Mouse (Mus musculus) spleen, adult 2 months (tissue): ENCODE data around the gene Dnaaf1. TPM values are rescaled to one million over a fixed set of nuclear protein-coding genes. Genes with fewer than 3 reads are reported as not detected.

ENCODE experiments used
- DNase-seq, 2 experiments: peaks; one replicate each; pipeline versions ENCODE4 v3.0.0 to v3.0.0-alpha.2; 2012 to 2021; ENCODE audit warnings: low spot score in 2 of 2, low read depth in 1 of 2
- H3K27ac ChIP-seq: fragments of 200-500 bp; 2 replicates; pipeline ENCODE4 v1.5.1; 2012; ENCODE audit warnings: low read length, inconsistent platforms; ENCODE audit not compliant: insufficient read depth
- H3K27me3 ChIP-seq: fragments of 200-500 bp; 2 replicates; pipeline ENCODE4 v1.6.1; 2012; ENCODE audit warnings: mild to moderate bottlenecking, moderate library complexity, low read length, inconsistent platforms; ENCODE audit not compliant: control insufficient read depth, insufficient read depth
- H3K36me3 ChIP-seq: fragments of 200-500 bp; 2 replicates; pipeline ENCODE4 v1.6.1; 2012; ENCODE audit warnings: mild to moderate bottlenecking, low read length, inconsistent platforms; ENCODE audit not compliant: control insufficient read depth, insufficient read depth
- H3K4me1 ChIP-seq: fragments of 200-500 bp; 2 replicates; pipeline ENCODE4 v1.6.1; 2011; ENCODE audit warnings: inconsistent platforms; ENCODE audit not compliant: control insufficient read depth, insufficient read depth, insufficient read length
- H3K4me3 ChIP-seq: fragments of 200-500 bp; 2 replicates; pipeline ENCODE4 v1.5.1; 2011; ENCODE audit warnings: mild to moderate bottlenecking, inconsistent platforms; ENCODE audit not compliant: insufficient read depth, insufficient read length; ENCODE audit errors: extremely low read depth
- CTCF ChIP-seq: fragments of 200-500 bp; IDR thresholded peaks from 2 replicates; pipeline ENCODE4 v1.5.1; 2011; ENCODE audit warnings: mild to moderate bottlenecking, inconsistent platforms; ENCODE audit not compliant: insufficient read depth, insufficient read length, insufficient replicate concordance; ENCODE audit errors: extremely low read depth
- POLR2A ChIP-seq: fragments of 200-500 bp; IDR thresholded peaks from 2 replicates; pipeline ENCODE4 v1.6.1; 2011; ENCODE audit warnings: low read depth, low read length, inconsistent platforms
- WGBS: fragments of 180-500 bp; shearing (Covaris S2); methylation state at CpG from one replicate; pipeline ENCODE4 v1.1.7; 2018; 5-methylcytosine and 5-hydroxymethylcytosine counted together
- polyA plus RNA-seq: library from polyadenylated mRNA; depleted of rRNA; stranded (reverse); fragments of >200 nt; gene quantifications from 2 replicates; pipeline ENCODE4 v1.2.3, GENCODE M21; 2012

Dnaaf1 gene
- polyA plus RNA-seq, 1 experiment: not detected

DNA sequence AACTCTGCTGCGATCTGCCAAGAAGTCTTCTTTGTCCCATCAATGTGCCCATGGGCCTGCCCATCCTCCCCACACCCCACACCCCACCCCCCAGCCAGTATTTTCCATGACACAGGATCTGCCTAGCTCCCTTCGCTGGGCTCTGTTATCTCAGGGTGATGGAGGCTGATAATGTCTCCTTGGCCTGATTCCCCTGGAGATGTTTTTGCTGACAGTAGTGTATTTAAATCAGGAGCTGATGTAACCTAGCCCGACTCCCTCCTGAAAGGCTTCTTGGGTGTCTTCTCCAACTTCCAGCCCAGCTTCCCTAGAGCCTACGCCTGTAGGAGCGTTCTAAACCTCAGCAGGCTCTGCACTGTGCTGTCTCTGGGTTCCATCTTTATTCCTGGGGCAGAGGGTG is 43.9 kb downstream of the Dnaaf1 start:
- DNase-seq: no peak
- no peaks in the 10 kb centered on the region for H3K36me3 ChIP-seq
- no peaks in the 10 kb centered on the region for H3K4me1 ChIP-seq
- WGBS: 69% methylated on average over 5 of the region's 5 CpGs
- no peak for TF ChIP-seq CTCF
- H3K27me3 ChIP-seq: no peaks in the 10 kb centered on the region
- H3K27ac ChIP-seq: no peak overlapping the region
- no peak overlapping the region for H3K4me3 ChIP-seq

DNA sequence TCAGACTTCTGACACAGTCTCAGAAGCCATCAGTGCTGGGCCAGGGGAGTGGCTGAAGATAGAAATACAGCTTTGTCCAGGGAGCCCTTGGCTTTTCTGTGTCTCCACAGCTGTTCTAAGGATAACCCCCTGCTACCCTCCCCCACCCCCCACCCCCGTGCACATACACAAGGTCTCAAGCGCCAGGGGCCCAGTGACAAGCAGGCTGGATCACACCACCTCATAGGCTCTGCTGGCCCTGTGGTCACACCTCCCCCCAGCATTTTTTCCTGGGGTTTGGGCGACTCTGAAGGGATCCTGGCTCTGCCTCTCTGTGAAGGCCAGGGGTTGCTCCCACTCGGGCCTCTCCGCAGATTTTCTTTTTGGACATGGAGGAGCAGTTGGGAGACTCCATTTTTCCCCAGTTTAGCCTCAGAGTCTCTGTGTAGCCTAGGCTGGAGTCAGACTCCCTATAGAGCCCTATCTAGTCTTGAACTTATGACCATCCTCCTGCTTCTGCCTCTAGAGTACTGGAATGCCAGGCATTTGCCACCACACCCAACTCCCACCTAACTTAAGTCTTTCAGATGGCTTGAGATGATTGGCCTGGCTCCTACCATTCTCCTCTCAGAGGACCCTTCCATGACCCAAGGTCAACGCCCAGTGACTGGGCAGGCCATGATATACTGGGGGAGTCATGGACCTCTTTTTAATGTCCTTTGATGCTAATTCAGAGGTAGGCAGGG is 45.2 kb downstream of the Dnaaf1 start:
- Histone ChIP-seq H3K4me1 (no peaks in the 10 kb centered on the region), H3K27me3 (no peaks in the 10 kb centered on the region)

DNA sequence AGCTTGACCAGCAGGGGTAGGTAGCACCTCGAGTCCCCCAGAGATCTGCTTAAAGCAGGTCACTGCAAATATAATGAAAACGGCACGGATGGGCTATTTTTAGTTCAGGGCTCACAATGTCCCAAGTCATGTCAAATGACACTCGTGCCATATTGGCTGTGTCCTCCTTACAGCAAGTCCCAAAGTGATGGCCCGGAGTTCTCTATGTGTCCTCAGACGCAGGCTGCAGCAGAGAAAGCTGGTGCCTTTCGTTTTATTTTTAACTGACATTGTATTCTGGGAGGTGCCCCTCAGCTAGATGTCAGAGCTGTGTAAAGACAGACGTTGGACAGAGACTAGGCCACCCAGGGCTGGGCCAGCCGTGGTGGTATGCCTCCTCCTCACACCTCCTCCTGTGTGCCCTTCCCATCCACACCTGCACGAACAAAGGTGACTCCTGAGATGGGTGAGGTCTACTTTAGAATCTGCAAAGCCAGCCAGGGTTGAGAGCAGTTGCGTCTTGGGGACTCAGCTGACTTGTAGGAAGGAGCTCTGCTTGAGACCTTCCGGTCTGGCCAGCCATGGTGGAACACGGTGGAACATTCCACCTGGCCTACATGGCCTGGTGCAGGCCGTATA is 45.9 kb downstream of the Dnaaf1 start:
- Histone ChIP-seq H3K27me3 (no peaks in the 10 kb centered on the region), H3K27ac (no peak overlapping the region), H3K4me3 (no peak overlapping the region), H3K36me3 (no peaks in the 10 kb centered on the region), H3K4me1 (no peaks in the 10 kb centered on the region)
- no peak for TF ChIP-seq POLR2A
- WGBS: 87% methylated on average over 14 of the region's 14 CpGs
- DNase-seq: no peak

More for the DNA sequence above, 45.2 kb downstream of the Dnaaf1 start:
- WGBS: 76% methylated on average over 6 of the region's 6 CpGs
- Histone ChIP-seq H3K27ac (no peak overlapping the region), H3K4me3 (no peak overlapping the region), H3K36me3 (no peaks in the 10 kb centered on the region)
- TF ChIP-seq POLR2A: no peak
- TF ChIP-seq CTCF: no peak
- no peak for DNase-seq

DNA sequence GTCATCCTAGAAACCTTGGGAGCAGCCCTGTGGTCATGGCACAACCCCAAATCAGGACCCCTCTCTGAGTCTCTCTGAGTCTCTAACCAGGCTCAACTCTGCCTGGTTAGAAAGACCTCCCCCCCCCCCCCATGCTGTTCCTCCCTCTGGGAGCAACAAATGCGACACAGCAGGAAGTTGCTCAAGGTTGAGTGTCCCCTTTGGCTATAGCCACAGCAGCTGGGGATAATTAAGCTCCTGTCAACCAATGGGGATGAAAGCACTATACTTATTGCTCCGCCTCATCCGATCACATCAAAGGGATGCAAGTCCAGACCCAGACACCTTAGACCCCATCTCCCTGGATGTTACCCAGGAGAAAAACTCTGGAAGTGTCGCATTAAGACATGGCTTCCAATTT is 47.5 kb downstream of the Dnaaf1 start:
- TF ChIP-seq CTCF: no peak
- Histone ChIP-seq H3K36me3 (no peaks in the 10 kb centered on the region), H3K27ac (no peak overlapping the region), H3K4me3 (no peak overlapping the region), H3K27me3 (no peaks in the 10 kb centered on the region), H3K4me1 (no peaks in the 10 kb centered on the region)
- WGBS: 66% methylated on average over 4 of the region's 4 CpGs
- DNase-seq: no peak

DNA sequence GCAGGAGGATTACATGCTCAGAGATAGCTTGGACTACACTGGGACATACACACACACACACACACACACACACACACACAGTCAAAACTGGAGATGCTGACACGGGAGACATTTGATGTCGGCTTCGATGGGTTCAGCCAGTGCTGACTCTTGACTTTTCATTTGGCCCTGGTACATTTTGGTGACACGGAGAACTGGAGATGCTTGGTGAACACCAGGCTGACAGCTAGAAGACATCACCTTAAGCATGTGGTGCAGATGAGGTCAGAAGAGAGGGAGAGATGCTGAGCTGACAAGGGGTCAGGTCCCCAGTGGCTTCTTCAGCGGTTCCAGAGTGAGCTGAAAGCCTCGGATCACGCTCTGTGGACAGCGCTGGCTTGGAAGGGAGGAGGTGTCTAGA is 48.0 kb downstream of the Dnaaf1 start:
- WGBS: 88% methylated on average over 8 of the region's 8 CpGs
- H3K4me1 ChIP-seq: no peaks in the 10 kb centered on the region
- DNase-seq: no peak
- no peaks in the 10 kb centered on the region for H3K36me3 ChIP-seq
- no peak overlapping the region for H3K4me3 ChIP-seq
- H3K27ac ChIP-seq: no peak overlapping the region
- TF ChIP-seq POLR2A (no peak), CTCF (no peak)
- no peaks in the 10 kb centered on the region for H3K27me3 ChIP-seq

DNA sequence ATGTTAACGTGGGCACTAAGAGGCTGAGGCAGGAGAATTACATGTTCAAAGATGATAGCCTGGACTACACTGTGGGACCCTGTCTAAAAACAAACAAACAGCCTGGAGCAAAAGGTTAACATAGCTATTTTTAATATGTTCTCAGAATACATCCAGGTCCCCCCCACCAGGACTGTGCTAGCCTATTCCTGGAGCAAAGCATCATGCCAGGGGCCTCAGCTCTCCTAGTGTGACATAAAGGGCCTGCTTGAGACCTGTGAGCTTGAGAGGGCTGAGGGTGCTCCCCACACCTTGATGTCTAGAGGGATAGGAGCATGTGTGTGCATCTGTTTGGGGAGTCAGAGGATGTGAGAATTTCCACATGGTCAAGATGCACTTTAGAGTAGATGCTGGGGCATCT is 48.7 kb downstream of the Dnaaf1 start:
- no peaks in the 10 kb centered on the region for H3K4me1 ChIP-seq
- H3K36me3 ChIP-seq: no peaks in the 10 kb centered on the region
- H3K4me3 ChIP-seq: no peak overlapping the region
- 72% methylated on average over 1 of the region's 1 CpGs for WGBS
- DNase-seq: no peak
- no peak for TF ChIP-seq POLR2A
- no peak for TF ChIP-seq CTCF
- H3K27me3 ChIP-seq: no peaks in the 10 kb centered on the region
- H3K27ac ChIP-seq: no peak overlapping the region

DNA sequence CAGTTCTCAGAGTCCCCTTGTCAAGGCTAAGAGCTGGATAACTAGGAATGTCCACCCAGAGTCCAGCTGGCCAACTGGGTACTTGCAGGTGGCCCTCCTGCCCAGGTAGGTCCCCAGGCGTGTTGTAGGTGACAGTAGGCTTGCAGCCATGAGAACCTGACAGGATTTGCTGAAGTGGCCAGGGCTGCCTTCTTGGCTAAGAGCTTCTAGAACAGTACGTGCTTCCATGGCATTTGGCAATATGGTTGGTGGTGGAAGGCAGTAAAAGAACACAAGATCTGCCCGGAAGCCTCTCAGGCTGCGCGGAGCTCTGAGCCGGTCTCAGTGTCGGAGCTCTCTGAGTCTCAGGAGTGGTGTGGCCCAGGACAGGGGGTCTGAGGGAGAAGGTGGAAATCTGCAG is 49.9 kb downstream of the Dnaaf1 start:
- Histone ChIP-seq H3K27me3 (no peaks in the 10 kb centered on the region), H3K36me3 (no peaks in the 10 kb centered on the region), H3K27ac (no peak overlapping the region), H3K4me1 (no peaks in the 10 kb centered on the region), H3K4me3 (no peak overlapping the region)
- TF ChIP-seq POLR2A: no peak
- TF ChIP-seq CTCF: no peak
- no peak for DNase-seq
- WGBS: 89% methylated on average over 7 of the region's 7 CpGs
